Mouse (Mus musculus) adrenal gland, postnatal 10 days (tissue): ENCODE measurements at regions not wholly inside any gene's neighbourhood (a gene's known extent, or its start where the extent isn't known, plus 50 kb on each side); places are given as distances from the start of the nearest gene placed in this dataset.
A peak's percentile ranks its signal among the peaks of the same experiment; 100 is the strongest.

Experiments
- DNase-seq: peaks from one replicate; pipeline ENCODE4 v3.0.0; 2021; ENCODE audit warnings: mixed read lengths

DNA sequence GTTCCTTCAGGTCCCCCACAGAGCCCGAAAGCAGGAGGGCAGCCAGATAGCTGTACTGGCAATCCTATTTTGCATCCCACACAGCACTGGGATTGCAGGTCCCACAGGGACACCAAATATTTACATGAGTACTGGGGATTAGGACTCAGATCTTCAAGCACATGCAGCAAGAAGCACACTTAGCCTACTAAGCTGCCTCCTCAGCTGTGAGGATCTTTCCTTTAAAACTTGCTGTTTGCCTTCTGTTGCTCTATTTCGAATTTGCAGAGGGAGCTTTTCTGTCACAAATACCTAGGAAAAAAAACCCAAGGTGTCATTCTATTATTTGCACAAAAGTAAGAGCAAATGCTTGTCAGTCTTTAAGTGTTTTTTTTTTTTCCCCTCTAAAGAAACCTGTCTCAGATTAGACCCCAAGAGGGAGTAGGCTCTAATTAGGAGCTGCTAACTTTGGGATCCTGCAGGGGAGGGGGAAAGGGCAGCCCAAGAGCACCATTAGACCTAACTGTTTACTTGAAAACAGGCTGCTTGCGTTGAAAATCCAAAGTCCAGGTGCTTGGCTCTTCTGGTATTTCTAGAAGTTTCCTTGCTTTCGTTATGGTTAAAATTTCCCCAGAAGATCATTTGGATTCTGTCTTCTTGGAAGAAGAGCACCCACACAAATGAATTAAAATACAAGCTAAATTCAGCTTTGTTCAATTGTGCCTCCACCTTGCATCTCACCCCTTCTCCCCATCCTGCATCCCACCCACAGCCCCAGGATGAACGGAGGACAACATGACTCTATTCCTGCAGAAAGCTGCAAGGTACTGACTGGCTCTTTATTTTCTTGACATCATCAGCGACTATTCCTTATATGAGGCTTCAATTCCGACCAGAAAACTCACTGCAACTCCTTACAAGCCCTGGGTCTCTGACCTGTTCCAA is 215.5 kb downstream of the Kcnj2 start:
- DNase-seq: no peak

GRCm38 (mm10) chr11:111282283-111282682 is 216.3 kb downstream of the Kcnj2 start:
- no peak for DNase-seq

DNA sequence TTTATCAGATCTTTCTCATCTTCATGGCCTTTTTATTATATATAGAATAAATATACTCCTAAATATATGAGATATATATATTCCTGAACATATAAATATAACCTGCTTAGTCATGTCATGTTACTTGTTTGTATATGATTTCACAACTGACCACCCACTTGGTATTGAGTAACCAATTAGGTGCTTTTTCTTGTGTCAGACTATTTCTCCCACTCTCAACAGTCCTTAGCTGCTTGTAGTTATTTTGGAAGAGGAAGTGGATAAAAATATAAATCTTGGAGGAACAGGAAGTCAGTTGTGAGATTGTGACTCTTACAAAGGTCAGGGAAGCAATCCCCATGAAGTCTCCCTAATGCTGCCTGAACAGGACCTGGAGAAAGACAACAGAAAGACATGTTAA is 224.6 kb downstream of the Kcnj2 start:
- no peak for DNase-seq

DNA sequence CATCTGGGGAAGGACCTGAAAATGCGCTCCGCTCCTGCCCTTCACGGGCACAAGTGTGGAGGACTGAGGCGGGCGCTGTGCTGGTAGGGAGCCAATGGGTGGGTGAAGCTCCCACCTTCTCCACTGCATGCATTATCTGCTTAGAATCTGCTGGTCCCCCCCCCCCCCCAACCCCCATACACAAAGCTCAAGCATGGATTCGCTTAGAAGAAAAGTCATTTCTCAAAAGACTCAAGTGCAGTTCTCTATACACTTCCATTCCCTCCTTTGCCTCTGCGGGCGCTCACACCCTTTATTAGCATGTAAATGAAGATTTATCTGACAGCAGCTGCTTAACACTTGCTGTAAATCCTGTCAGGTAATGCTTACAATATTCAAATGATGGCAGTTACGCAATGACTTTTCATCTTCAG is 230.4 kb downstream of the Kcnj2 start:
- no peak for DNase-seq

GRCm38 (mm10) chr11:111312802-111313201 is 246.8 kb downstream of the Kcnj2 start:
- no peak for DNase-seq

DNA sequence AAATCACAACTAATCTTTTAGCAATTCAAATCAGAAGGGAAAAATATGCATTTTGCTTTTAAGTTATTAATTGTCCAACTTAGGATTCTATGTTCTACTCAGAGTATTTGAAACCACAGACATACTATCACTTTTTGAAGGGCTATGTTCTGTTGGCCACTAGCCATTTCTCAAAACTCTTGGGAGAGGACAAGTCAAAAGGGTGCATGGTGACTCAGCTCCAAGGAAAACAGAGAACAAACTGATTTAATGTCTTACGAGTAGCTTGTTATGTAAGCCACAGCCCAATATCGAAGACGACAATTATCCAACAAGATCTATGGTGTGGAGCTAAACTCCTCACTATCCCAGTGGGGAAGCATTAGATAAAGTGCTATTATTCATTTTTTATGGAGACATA is 247.6 kb downstream of the Kcnj2 start:
- DNase-seq: peak; percentile 19

DNA sequence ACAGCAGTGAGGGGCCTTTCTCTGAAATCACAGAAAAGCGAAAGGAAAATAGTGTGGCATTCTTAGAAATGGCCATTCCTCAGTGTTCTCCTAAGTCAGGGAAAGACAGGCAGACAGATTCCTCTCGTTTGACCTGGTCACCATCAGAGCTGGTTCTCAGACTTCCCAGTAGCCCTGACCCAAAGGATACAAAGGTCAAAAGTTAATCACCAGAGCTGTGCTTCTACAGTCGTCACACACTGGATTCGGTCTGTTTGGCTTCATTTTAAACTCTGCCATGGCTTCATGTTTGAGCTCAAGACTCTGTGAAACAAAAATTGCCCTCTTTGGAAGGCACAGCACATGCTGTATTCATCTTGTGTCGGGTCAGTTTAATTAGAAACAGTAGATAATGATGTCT is 255.6 kb downstream of the Kcnj2 start:
- DNase-seq: no peak

GRCm38 (mm10) chr11:111324453-111325010 is 258.6 kb downstream of the Kcnj2 start:
- DNase-seq: no peak

GRCm38 (mm10) chr11:111326915-111327314 is 261.0 kb downstream of the Kcnj2 start:
- no peak for DNase-seq

DNA sequence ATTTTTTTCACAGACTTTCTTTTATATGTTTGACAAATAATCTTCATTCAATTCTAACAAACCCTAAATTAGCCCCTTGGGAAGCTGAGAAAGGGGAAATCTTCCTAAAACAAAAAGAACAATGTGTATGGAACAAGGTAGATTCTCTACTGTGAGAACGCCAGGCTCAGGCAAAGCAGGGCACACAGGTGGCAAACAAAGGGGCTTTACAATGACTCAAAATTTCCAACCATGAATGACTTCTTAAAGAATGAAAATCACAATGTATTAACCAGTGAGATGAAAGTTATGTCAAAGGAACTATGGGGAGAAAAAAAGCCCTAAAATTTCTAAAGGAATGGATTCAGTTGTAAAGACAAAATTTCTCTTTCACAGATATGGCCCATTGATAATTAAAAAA is 262.3 kb downstream of the Kcnj2 start:
- DNase-seq: no peak

DNA sequence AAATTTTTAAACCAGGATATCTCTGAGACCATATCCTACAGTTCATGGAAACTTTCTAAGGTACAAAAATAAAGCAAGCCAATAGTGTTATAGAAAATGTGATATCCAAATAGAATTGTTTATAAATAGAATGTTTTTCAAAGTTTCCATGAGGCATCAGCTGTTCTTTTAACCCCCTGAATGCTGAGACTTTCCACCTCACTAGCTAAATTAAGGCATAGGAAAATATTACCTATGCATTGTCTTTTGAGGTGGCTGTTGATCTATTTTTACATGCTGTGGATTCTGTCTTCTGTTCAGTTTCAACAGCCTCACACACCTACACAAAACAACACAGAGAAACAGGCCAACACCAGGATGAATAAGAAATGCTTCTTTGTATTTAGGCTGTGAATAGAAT is 265.6 kb downstream of the Kcnj2 start:
- no peak for DNase-seq

- DNase-seq: no peak
Observed at GRCm38 (mm10) chr11:111333021-111333420, 267.1 kb downstream of the Kcnj2 start.

- no peak for DNase-seq
Observed at GRCm38 (mm10) chr11:111347562-111347961, 281.6 kb downstream of the Kcnj2 start.

- no peak for DNase-seq
Observed at GRCm38 (mm10) chr11:111350028-111350427, 284.1 kb downstream of the Kcnj2 start.

DNA sequence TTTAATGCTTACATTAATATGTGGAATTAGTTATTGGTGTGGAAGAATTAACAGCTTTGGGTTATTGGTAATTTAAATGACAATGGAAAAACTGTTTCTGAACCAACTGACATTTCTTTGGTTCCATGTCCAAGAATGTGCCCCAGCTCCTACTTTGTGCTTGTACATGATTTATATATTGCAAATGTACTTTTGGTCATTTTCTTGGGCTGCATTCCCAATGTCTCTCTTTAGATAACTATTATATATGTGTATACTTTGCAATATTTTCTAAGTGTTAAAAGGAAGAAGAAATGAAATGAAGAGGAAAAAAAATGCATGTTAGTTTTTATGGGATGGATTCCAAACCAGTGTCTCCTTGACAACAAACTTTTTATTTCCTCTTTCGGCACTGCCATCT is 297.4 kb downstream of the Kcnj2 start:
- DNase-seq: no peak

DNA sequence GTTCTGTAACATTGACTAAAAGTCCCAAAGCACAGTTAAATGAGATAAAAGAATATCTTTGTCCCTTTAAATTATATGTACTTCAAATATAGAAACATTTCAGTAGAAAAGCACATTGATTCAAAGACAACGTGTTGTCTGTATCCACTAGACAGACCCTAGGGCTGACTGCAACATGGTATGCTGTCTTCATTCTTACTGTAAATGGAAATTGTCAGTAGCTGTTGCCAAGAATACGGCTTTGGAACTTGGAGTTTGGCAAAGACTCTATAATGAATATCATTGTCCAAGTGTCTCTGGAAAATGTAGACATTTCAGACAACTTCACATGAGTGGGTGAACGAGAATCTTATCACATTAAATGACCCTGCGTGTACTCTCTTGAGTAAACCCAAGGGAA is 311.2 kb downstream of the Kcnj2 start:
- no peak for DNase-seq

DNA sequence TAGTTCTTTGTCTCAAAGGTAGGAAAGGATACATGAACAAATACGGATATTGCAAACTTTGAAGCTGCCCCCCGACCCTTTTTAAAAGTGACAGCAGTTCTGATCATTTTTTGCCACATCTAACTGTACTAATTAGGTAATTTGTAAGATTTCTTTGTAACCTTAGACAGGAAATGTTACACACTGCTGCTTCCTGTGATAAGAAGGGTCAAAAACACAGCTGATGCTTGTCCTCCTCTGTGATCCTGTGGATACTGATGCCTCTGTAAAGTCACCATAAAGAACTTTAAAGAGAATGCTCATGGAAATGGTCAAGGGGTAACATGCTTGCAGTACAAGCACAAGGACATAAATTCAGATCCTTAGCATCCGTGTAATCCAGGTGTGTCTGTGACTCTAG is 313.9 kb downstream of the Kcnj2 start:
- DNase-seq: no peak

DNA sequence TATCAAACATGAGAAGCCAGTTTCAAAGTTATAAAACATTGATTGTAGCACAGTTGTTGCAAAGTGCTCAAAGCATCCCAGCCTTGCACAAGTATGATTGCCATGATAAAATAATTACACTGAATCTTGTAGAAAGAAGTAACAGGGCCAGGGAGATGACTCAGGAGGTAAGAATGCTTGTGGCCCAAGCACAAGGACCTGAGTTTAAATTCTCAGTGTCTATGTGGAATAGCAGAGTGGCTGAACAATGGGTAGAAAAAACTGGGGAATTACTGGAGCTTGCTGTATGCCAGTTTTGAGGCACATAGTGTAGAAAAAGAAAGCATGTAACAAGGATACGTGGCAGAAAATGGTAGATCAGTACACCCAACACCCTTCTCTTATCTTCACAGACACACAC is 332.7 kb downstream of the Kcnj2 start:
- DNase-seq: no peak

DNA sequence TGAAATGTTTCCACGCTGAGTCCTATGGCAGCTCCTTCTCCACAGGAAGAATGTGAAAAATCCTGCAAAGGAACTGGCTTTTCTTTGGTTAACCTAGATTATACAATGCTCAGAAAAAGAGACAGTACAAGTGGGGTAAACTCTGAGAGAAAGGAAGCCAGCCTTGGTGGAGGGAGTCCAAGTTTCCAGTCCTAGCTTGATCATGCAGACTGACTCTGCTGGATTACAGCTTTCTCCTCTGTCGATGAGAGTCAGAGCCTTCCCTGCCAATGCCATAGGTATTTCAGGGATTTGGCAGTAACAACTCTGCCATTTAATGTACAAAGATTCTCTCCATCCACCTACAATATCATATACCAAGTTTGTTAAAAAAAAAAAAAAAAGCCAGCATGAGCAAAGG is 343.3 kb downstream of the Kcnj2 start:
- no peak for DNase-seq

GRCm38 (mm10) chr11:111424871-111425270 is 358.9 kb downstream of the Kcnj2 start:
- no peak for DNase-seq

- no peak for DNase-seq
Observed at GRCm38 (mm10) chr11:111426715-111427114, 360.8 kb downstream of the Kcnj2 start.

- no peak for DNase-seq
Observed at GRCm38 (mm10) chr11:111442257-111442656, 376.3 kb downstream of the Kcnj2 start.

DNA sequence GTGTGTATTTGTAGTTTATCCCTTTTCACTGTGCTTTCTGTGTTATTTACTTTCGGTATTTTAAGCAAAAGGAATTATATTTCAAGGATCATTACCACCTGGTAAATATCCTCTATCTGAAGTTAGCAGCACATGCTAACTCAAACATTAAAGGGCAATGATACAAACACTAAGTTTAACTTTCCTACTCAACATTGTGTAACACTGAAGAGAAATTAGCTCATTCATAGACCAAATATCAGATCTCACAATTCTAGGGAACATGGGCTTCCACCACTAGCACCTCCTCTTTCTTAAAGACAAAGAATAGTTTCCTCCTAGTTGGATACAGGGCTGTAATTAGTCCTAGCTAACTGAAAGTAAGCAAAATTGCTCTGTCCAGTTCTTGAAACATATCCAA is 377.4 kb downstream of the Kcnj2 start:
- DNase-seq: no peak

DNA sequence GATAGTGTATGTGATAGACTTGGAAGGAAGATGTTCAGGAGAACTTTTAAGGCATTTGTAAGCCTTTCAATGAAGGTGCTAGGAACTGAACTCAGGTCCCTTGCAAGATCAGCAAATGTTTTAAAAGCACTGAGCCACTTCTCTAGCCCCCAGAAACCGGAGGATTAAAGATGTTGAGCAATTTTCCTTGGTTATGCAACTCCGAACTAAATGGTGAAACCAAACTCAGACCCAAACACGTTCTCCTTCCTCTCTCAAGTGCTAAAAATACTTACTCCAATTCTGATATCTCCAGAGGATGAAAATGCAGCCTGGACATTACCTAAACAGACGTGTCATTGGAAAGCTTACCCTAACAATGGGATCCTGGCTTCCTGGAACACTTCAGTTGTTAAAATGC is 378.8 kb downstream of the Kcnj2 start:
- DNase-seq: no peak
